Mouse (Mus musculus) embryonic fibroblast, embryonic 13.5 days (primary cell): ENCODE results near the gene Rho.

Experiments
- CTCF ChIP-seq: IDR thresholded peaks from 2 replicates; pipeline ENCODE4 v1.5.1; 2011; ENCODE audit warnings: mild to moderate bottlenecking, control low read depth, low read length, moderate library complexity, borderline replicate concordance; ENCODE audit not compliant: insufficient read depth
- POLR2A ChIP-seq: IDR thresholded peaks from 2 replicates; pipeline ENCODE4 v1.6.1; 2011; ENCODE audit warnings: low read depth, mild to moderate bottlenecking, control low read depth, low read length, moderate library complexity

- TF ChIP-seq CTCF = no peak
- no peak for TF ChIP-seq POLR2A
Measured at GRCm38 (mm10) chr6:115944638-115945037, 13.1 kb downstream of the Rho start, which contains the start of gene H1foo.
